Mouse (Mus musculus) effector memory CD4-positive, alpha-beta T cell, adult 7 months (primary cell): ENCODE results near the gene Gm49601. TPM values are rescaled to one million over a fixed set of nuclear protein-coding genes. Genes with fewer than 3 reads are reported as not detected.

Experiments
- polyA plus RNA-seq: library from polyadenylated mRNA; unstranded; fragments of 100-300 nt; shearing (Covaris generic); gene quantifications from one replicate; pipeline ENCODE4 v1.2.1, GENCODE M21; 2017

Gene Gm49601
- polyA plus RNA-seq = not detected

GRCm38 (mm10) chr16:18626376-18626878, at the start of gene Gm49601:
Gm49601 (minus strand) TSS chr16:18626427.

DNA sequence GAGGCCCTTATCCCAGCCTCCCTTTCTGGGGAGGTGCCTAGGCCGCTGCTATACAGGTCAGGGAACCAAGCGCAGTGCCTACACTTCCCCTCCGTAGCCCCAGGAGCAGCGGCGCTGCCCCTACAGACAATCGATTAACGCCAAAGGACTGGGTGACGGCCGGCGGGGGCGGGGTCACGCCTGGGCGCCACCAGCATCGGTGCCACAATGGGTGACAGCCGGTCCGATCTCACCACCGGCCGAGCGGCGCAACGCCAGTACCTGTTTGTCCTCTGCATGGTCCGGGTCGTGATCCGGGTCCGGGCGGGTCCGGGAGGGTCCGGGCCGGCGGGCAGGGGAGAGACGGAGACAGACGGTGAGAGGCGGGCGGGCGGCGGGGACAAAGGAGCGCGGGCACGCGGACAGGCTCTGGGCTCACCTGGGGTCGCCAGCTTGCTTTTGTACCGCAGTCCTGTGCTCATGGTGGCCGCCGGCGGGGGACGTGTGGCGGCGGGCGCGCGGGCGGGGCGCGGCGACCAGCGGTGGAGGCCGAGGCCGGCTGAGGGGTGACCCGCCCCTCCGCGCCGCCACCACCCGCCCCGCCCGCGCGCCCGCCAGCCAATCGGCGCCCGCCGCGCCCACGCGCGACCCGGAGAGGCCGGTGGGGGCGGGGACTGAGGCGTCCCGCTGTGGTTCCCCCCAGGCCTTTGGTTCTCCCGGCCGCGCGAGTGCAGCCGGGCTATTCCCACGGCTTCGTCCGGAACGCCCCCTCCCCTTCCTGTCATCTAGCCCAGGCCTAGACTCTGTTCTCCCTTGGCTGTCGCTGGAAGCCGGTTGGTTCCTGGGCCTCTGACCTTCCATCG, 3.4 kb upstream of the Gm49601 start, which contains the start of gene Sept5:
Gene Sept5 (minus strand): TSS at position 565 of the 842 bp plus-strand sequence.

DNA sequence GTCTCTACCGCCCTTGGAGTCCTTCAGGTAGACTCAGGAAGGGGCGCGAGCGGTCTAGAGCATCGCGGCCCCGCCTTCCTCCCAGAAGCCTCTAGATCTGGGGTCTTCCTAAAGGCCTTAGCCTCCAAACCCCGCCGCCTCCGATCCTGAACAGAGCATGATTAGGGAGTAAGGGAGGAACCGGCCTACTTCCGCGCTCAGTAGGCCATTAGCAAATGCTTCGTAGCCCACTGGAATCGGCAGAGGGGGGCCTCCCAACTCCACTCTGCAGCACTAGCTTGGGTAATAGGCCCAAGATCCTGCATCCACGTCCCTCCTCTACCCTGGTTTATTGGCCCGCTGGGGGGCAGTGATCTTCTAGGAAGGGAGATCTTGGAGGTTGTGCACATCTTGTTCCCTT, 4.2 kb downstream of the Gm49601 start, which contains the start of gene Gp1bb:
Gene Gp1bb (minus strand): TSS at position 385 of the 400 bp plus-strand sequence.

GRCm38 (mm10) chr16:18589804-18590790, 36.1 kb downstream of the Gm49601 start, which contains the start of gene Tbx1:
Tbx1 (minus strand) TSS chr16:18590671.

Other genes with a start within 250 kb of the Gm49601 start
- 25.2 TPM for gene Txnrd2, start 200.0 kb downstream of the Gm49601 start, polyA plus RNA-seq
- gene Comt, start 199.6 kb downstream of the Gm49601 start, polyA plus RNA-seq = 22.3 TPM
- 12.2 TPM for gene Gnb1l, start 127.7 kb downstream of the Gm49601 start, polyA plus RNA-seq
- not detected for gene Rtl10, start 127.5 kb downstream of the Gm49601 start, polyA plus RNA-seq
- not detected for gene Tbx1, start 35.8 kb downstream of the Gm49601 start, polyA plus RNA-seq
- gene Gp1bb, start 4.0 kb downstream of the Gm49601 start, polyA plus RNA-seq = not detected
- gene Sept5, start 3.5 kb upstream of the Gm49601 start, polyA plus RNA-seq = 0.45 TPM
- not detected for gene Cldn5, start 150.4 kb upstream of the Gm49601 start, polyA plus RNA-seq
- 113 TPM for gene Ufd1, start 185.4 kb upstream of the Gm49601 start, polyA plus RNA-seq
- gene Cdc45, start 185.6 kb upstream of the Gm49601 start, polyA plus RNA-seq = 4.5 TPM
- 67.3 TPM for gene 2510002D24Rik, start 210.2 kb upstream of the Gm49601 start, polyA plus RNA-seq
- gene Gm28539, start 210.2 kb upstream of the Gm49601 start, polyA plus RNA-seq = not detected